In the genomic region with DNA sequence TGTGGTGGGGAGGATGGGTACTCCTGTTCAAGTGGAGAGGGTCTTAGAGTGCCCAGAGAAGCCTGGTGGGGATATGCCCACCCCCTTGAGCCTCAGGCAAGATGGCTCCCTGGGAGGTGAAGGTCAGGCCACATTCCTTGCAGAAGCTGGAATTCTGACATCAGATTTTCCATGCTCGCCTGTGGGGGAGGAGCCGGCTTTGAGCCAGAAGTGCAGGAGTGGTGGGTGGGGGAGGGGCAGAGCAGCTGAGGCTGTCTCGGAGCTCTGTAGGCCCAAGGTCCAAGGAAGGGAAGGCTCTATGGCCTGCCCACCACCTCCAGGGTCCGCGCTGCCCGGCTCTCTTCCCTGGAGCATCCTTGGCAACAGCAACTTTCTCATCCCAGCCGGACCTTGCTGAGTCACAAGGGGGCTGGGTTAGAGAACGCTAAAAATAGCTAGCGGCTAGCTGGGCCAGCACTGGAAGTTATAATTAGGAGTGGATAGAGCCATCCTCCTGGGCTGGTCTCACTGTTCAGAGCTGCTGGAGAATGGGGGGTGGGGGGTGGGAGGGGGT, we compare ENCODE assay signal across 9 mouse cellular contexts. TPM values are rescaled to one million over a fixed set of nuclear protein-coding genes. Genes with fewer than 3 reads are reported as not detected.
DNase-seq lines count a peak whose midpoint lies in the region; ATAC-seq and TF ChIP-seq lines count a peak whose summit lies in the region.
"Had no signal": no experiment of that assay in that cellular context is flagged by ENCODE, and none has a peak within 500 bp of the region (broad histone marks: within the 10 kb centered on the region; RNA-seq: fewer than 3 reads in every experiment).

No protein-coding gene starts in this region.

- no peak for TF ChIP-seq CTCF in kidney, adult 2 months (conservative IDR thresholded peaks at IDR 0.05; ENCODE audit: insufficient read depth, insufficient read length, low read depth, low read length)
- no peak for TF ChIP-seq CTCF in testis, adult 2 months (IDR thresholded peaks at IDR 0.05; ENCODE audit: control insufficient read depth, insufficient read depth, insufficient replicate concordance, low read depth, low read length)

- no peak for TF ChIP-seq POLR2A in kidney, adult 2 months (IDR thresholded peaks at IDR 0.05; ENCODE audit: low read depth, low read length)
- no peak for TF ChIP-seq POLR2A in testis, adult 2 months (IDR thresholded peaks at IDR 0.05; ENCODE audit: control insufficient read depth, low read depth, low read length)

- peak; percentile 76 for ATAC-seq in embryonic facial prominence, embryonic 14.5 days (ENCODE audit: low read depth)
- peak; percentile 76 for ATAC-seq in limb, embryonic 13.5 days (ENCODE audit: low FRiP score, low read depth)
- ATAC-seq in midbrain, embryonic 16.5 days, result peak; percentile 47; the same call in 1 of the 2 replicates

- peak; percentile 52 for DNase-seq in layer of hippocampus, adult 11-12 months (ENCODE audit: low spot score)
- DNase-seq in layer of hippocampus, adult 9-10 months (ENCODE audit: low spot score), result no peak
- DNase-seq in embryonic facial prominence, embryonic 14.5 days (ENCODE audit: low spot score), result peak; percentile 90
- DNase-seq in heart, adult 8-10 months (ENCODE audit: low spot score), result peak; percentile 90
- DNase-seq in kidney, adult 2 months, result peak; percentile 93

- 4% methylated on average over 9 of the region's 9 CpGs for WGBS in embryonic facial prominence, embryonic 14.5 days
- WGBS in kidney, adult 2 months, result 3% methylated on average over 9 of the region's 9 CpGs
- 6% methylated on average over 9 of the region's 9 CpGs for WGBS in limb, embryonic 13.5 days
- 3% methylated on average over 9 of the region's 9 CpGs for WGBS in midbrain, embryonic 16.5 days

- no peaks in the 10 kb centered on the region for H3K9me3 ChIP-seq in embryonic facial prominence, embryonic 14.5 days (ENCODE audit: control insufficient read depth, low read length)
- no peaks in the 10 kb centered on the region for H3K9me3 ChIP-seq in limb, embryonic 13.5 days
- no peaks in the 10 kb centered on the region for H3K9me3 ChIP-seq in midbrain, embryonic 16.5 days (replicated peaks; ENCODE audit: control insufficient read depth, low read length, poor library complexity, severe bottlenecking)

- no peaks in the 10 kb centered on the region for H3K36me3 ChIP-seq in embryonic facial prominence, embryonic 14.5 days (ENCODE audit: control insufficient read depth, insufficient read depth, low read length)
- H3K36me3 ChIP-seq in kidney, adult 2 months (ENCODE audit: control insufficient read depth, insufficient read depth, low read length), result no peaks in the 10 kb centered on the region
- H3K36me3 ChIP-seq in limb, embryonic 13.5 days, result no peaks in the 10 kb centered on the region
- no peaks in the 10 kb centered on the region for H3K36me3 ChIP-seq in midbrain, embryonic 16.5 days (ENCODE audit: control insufficient read depth, insufficient read depth, low read length)
- no peaks in the 10 kb centered on the region for H3K36me3 ChIP-seq in testis, adult 2 months (ENCODE audit: control insufficient read depth, insufficient read depth, low read length)

- no peak overlapping the region for H3K4me3 ChIP-seq in embryonic facial prominence, embryonic 14.5 days (ENCODE audit: low read depth, low read length)
- H3K4me3 ChIP-seq in kidney, adult 2 months (ENCODE audit: insufficient read depth, low read depth, low read length), result no peak overlapping the region
- H3K4me3 ChIP-seq in limb, embryonic 13.5 days, result no peak overlapping the region; the same call in 1 of the 2 replicates
- H3K4me3 ChIP-seq in midbrain, embryonic 16.5 days (ENCODE audit: low read depth, low read length), result no peak overlapping the region
- H3K4me3 ChIP-seq in testis, adult 2 months (ENCODE audit: control insufficient read depth, low read depth, low read length), result no peak overlapping the region

- H3K4me2 ChIP-seq in embryonic facial prominence, embryonic 14.5 days (ENCODE audit: low read depth, low read length), result peak overlapping the region; percentile 32
- peak overlapping the region; percentile 50 for H3K4me2 ChIP-seq in limb, embryonic 13.5 days (replicated peaks)
- H3K4me2 ChIP-seq in midbrain, embryonic 16.5 days (ENCODE audit: low read length), result 0 out of 2 replicates have a peak overlapping the region, but pooled peaks have one; percentile 13

- peaks cover 38% of the 10 kb centered on the region for H3K4me1 ChIP-seq in embryonic facial prominence, embryonic 14.5 days (ENCODE audit: control insufficient read depth, insufficient read depth, low read length)
- H3K4me1 ChIP-seq in kidney, adult 2 months (ENCODE audit: control insufficient read depth, insufficient read depth, low read length), result peaks cover 35% of the 10 kb centered on the region
- peaks cover 58% of the 10 kb centered on the region for H3K4me1 ChIP-seq in limb, embryonic 13.5 days
- peaks cover 22% of the 10 kb centered on the region for H3K4me1 ChIP-seq in midbrain, embryonic 16.5 days (ENCODE audit: control insufficient read depth, insufficient read depth, low read length)
- H3K4me1 ChIP-seq in testis, adult 2 months (ENCODE audit: control insufficient read depth, insufficient read depth, low read length), result peaks cover 20% of the 10 kb centered on the region

- no peak overlapping the region for H3K9ac ChIP-seq in embryonic facial prominence, embryonic 14.5 days (ENCODE audit: low read depth, low read length)
- H3K9ac ChIP-seq in limb, embryonic 13.5 days, result 0 out of 2 replicates have a peak overlapping the region, but pooled peaks have one; percentile 14
- no peak overlapping the region for H3K9ac ChIP-seq in midbrain, embryonic 16.5 days (ENCODE audit: low read depth, low read length)

- H3K27me3 ChIP-seq in embryonic facial prominence, embryonic 14.5 days (replicated peaks; ENCODE audit: control insufficient read depth, insufficient read depth, low read length), result no peaks in the 10 kb centered on the region
- no peaks in the 10 kb centered on the region for H3K27me3 ChIP-seq in kidney, adult 2 months (replicated peaks; ENCODE audit: control insufficient read depth, insufficient read depth, low read length)
- H3K27me3 ChIP-seq in limb, embryonic 13.5 days, result no peaks in the 10 kb centered on the region
- H3K27me3 ChIP-seq in midbrain, embryonic 16.5 days (ENCODE audit: control insufficient read depth, insufficient read depth, low read depth, low read length), result no peaks in the 10 kb centered on the region
- H3K27me3 ChIP-seq in testis, adult 2 months (ENCODE audit: control insufficient read depth, insufficient read depth, low read length), result no peaks in the 10 kb centered on the region

- H3K27ac ChIP-seq in embryonic facial prominence, embryonic 14.5 days (replicated peaks; ENCODE audit: low read depth, low read length), result peak overlapping the region; percentile 78
- peak overlapping the region; percentile 97 for H3K27ac ChIP-seq in kidney, adult 2 months (ENCODE audit: insufficient read depth, low read depth, low read length)
- peak overlapping the region; percentile 83 for H3K27ac ChIP-seq in limb, embryonic 13.5 days
- no peak overlapping the region for H3K27ac ChIP-seq in midbrain, embryonic 16.5 days (ENCODE audit: low read length)
- peak overlapping the region; percentile 58; the same call in 1 of the 2 replicates for H3K27ac ChIP-seq in testis, adult 2 months (ENCODE audit: control insufficient read depth, insufficient read depth, low read depth, low read length)
- H3K27ac ChIP-seq: macrophage had no signal

RNA-seq across cellular contexts. Expression of a gene that starts 24.8 kb away (rescaled TPM):
- polyA plus RNA-seq in embryonic facial prominence, embryonic 14.5 days (2014; fragmentation: Nextera tagmentation; extraction: Ambion mirVana), result 39.3 and 41.6 TPM in 2 replicates
- total RNA-seq in heart, adult 8-10 months (2022), result 100 to 1,000 TPM; 291 to 307 (median 299) TPM
- polyA plus RNA-seq in kidney, adult 2 months (2012; rRNA removed), result 25.1 and 27.5 TPM in 2 replicates
- 22.9 and 25.2 TPM in 2 replicates for polyA plus RNA-seq in limb, embryonic 13.5 days (2015; fragmentation: Nextera tagmentation; extraction: Ambion mirVana)
- polyA plus RNA-seq in midbrain, embryonic 16.5 days (2015; fragmentation: Nextera tagmentation; extraction: Ambion mirVana), result 15.3 and 15.4 TPM in 2 replicates
- 37.9 and 41.4 TPM in 2 replicates for polyA plus RNA-seq in testis, adult 2 months (2012; rRNA removed)
